Mouse (Mus musculus) liver, embryonic 16.5 days (tissue): Measurements from ENCODE around the gene Tmem45a2. TPM values are rescaled to one million over a fixed set of nuclear protein-coding genes. Genes with fewer than 3 reads are reported as not detected.

ENCODE experiments used
- ATAC-seq: fragments of 200-750 bp; cut with Nextera tagmentation; 2 replicates; pipeline ENCODE4 v1.8.0; 2017; ENCODE audit warnings: low read depth, mild to moderate bottlenecking, moderate number of reproducible peaks, moderate library complexity
- H3K27ac ChIP-seq: fragments of 300-500 bp; sonication (generic); 2 replicates; pipeline ENCODE4 v1.5.1; 2014; ENCODE audit warnings: mild to moderate bottlenecking, low read length
- H3K27me3 ChIP-seq: fragments of 300-500 bp; sonication (generic); 2 replicates; pipeline ENCODE4 v1.6.1; 2014; ENCODE audit warnings: low read depth, low read length, mixed read lengths; ENCODE audit not compliant: control insufficient read depth, insufficient read depth
- H3K36me3 ChIP-seq: fragments of 300-500 bp; sonication (generic); 2 replicates; pipeline ENCODE4 v1.6.1; 2014; ENCODE audit warnings: mild to moderate bottlenecking; ENCODE audit not compliant: control insufficient read depth, insufficient read depth
- H3K4me1 ChIP-seq: fragments of 300-500 bp; sonication (generic); 2 replicates; pipeline ENCODE4 v1.6.1; 2014; ENCODE audit warnings: low read depth, low read length, mixed read lengths; ENCODE audit not compliant: control insufficient read depth
- H3K4me2 ChIP-seq: fragments of 300-500 bp; sonication (generic); 2 replicates; pipeline ENCODE4 v1.6.1; 2014; ENCODE audit warnings: low read depth, low read length, mixed read lengths
- H3K4me3 ChIP-seq: fragments of 300-500 bp; sonication (generic); 2 replicates; pipeline ENCODE4 v1.5.1; 2014; ENCODE audit warnings: low read depth, mild to moderate bottlenecking, low read length
- H3K9ac ChIP-seq: fragments of 300-500 bp; sonication (generic); 2 replicates; pipeline ENCODE4 v1.6.1; 2014; ENCODE audit warnings: low read depth, low read length
- H3K9me3 ChIP-seq: fragments of 300-500 bp; sonication (generic); replicated peaks from 2 replicates; pipeline ENCODE4 v1.6.1; 2016; ENCODE audit warnings: low read length; ENCODE audit not compliant: control insufficient read depth
- WGBS: fragments of 180-500 bp; shearing (Covaris S2); extraction: QIAGEN DNeasy Blood & Tissue Kit; methylation state at CpG from one replicate; pipeline ENCODE4 v1.1.7; 2014; ENCODE audit not compliant: insufficient replicate concordance; 5-methylcytosine and 5-hydroxymethylcytosine counted together
- polyA plus RNA-seq: library from polyadenylated mRNA; unstranded; fragments of >200 nt; fragmentation: Nextera tagmentation; extraction: Ambion mirVana; gene quantifications from 2 replicates; pipeline ENCODE4 v1.2.1, GENCODE M21; 2015

The Tmem45a2 gene
- polyA plus RNA-seq, result 0.13 and 0.27 TPM in 2 replicates

GRCm38 (mm10) chr16:57071132-57071639, at the start of gene Tmem45a2:
Tmem45a2 (minus strand) TSS chr16:57071372.
- no peak for ATAC-seq
- H3K36me3 ChIP-seq, result no peaks in the 10 kb centered on the region
- no peak within 1 kb of the TSS for H3K4me3 ChIP-seq
- H3K4me2 ChIP-seq, result no peak within 1 kb of the TSS
- no peaks in the 10 kb centered on the region for H3K27me3 ChIP-seq
- no peaks in the 10 kb centered on the region for H3K9me3 ChIP-seq
- 71% methylated on average over 5 of the region's 5 CpGs for WGBS
- no peaks in the 10 kb centered on the region for H3K4me1 ChIP-seq
- no peak within 1 kb of the TSS for H3K27ac ChIP-seq
- H3K9ac ChIP-seq, result no peak within 1 kb of the TSS

DNA sequence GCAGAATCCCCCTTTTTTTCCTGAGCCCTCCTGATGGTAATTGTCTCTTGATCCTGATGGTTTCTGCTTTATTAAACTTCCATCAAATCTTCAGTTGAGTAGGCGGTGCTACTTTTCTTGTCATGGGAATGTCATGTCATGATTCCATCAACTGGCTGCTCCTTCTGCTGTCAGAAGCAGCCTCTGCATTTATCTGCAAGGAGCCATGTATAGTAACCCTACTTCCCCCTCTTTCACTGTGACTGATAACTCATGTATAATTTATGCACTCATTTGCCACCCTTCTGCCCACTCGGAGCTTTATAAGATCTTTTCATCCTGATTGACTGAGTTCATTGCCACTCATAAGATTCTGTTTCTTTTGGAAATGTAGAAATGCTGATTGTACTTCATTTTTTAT, 46.4 kb upstream of the Tmem45a2 start:
- Histone ChIP-seq H3K9me3 (no peaks in the 10 kb centered on the region), H3K4me2 (no peak overlapping the region), H3K27ac (no peak overlapping the region), H3K4me1 (peaks cover 6% of the 10 kb centered on the region), H3K4me3 (no peak overlapping the region), H3K27me3 (no peaks in the 10 kb centered on the region; the same call in 1 of the 2 replicates), H3K9ac (no peak overlapping the region), H3K36me3 (no peaks in the 10 kb centered on the region)
- WGBS, result 44% methylated on average over 2 of the region's 2 CpGs
- ATAC-seq, result no peak

DNA sequence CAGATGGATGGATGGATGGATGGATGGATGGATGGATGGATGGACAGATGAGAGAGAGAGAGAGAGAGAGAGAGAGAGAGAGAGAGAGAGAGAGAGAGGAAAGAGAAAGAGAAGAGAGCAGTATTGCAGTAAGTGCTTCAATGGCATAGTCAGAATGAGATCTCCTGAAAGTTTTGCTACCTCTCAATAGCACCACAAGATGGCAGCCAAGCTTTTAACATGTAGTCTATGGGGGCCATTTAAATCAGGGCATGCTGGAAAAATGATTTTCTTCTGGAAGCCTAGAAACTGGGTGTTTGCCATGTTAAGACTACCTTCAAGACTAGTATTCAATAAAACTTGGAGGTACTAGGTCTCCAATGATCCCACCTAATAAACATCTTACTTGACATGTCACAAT, 44.9 kb upstream of the Tmem45a2 start:
- H3K9me3 ChIP-seq, result no peaks in the 10 kb centered on the region
- H3K27ac ChIP-seq, result no peak overlapping the region
- ATAC-seq, result no peak
- no peaks in the 10 kb centered on the region; the same call in 1 of the 2 replicates for H3K27me3 ChIP-seq
- H3K4me1 ChIP-seq, result peaks cover 3% of the 10 kb centered on the region
- H3K36me3 ChIP-seq, result no peaks in the 10 kb centered on the region
- H3K4me3 ChIP-seq, result no peak overlapping the region
- H3K9ac ChIP-seq, result no peak overlapping the region
- H3K4me2 ChIP-seq, result no peak overlapping the region

DNA sequence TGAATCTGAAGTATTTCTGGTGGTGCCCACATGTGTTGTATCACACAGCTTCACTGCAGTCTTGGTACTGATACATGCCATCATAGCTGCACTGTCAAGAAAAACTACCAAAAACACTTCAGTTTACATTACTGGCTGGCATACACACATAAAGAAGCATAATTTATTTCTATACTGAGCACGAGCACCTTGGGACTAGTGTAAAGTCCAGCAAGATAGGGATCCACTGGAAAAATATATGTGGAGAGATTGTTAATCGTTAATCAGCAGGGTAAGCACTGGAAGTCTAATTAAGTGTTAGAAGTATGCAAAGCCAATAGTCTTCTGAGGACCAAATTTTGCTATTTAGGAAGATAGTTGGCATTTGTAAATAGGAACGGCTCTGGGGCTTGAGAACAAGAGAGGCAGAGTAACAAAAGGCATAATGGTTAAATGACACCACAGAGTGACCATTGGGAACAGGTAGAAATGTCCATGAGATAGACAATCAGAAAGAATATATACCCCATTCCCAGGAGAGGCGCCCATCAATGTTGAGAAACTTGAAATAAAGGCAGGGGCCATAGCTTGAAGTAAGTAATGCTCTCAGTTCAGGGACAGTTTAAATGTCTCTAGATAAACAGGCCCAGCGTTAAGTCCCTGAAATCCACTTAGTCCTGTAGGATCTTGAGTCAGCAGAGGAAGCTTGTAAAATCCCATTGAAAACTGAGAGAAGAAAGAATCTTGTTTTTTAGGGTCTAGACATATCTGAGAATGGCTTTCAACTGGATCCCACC, 35.2 kb upstream of the Tmem45a2 start:
- Histone ChIP-seq H3K27ac (no peak overlapping the region), H3K4me2 (no peak overlapping the region), H3K4me3 (no peak overlapping the region), H3K36me3 (no peaks in the 10 kb centered on the region), H3K4me1 (no peaks in the 10 kb centered on the region), H3K27me3 (no peaks in the 10 kb centered on the region), H3K9me3 (no peaks in the 10 kb centered on the region), H3K9ac (no peak overlapping the region)
- ATAC-seq, result no peak
- WGBS, result 51% methylated on average over 5 of the region's 5 CpGs

DNA sequence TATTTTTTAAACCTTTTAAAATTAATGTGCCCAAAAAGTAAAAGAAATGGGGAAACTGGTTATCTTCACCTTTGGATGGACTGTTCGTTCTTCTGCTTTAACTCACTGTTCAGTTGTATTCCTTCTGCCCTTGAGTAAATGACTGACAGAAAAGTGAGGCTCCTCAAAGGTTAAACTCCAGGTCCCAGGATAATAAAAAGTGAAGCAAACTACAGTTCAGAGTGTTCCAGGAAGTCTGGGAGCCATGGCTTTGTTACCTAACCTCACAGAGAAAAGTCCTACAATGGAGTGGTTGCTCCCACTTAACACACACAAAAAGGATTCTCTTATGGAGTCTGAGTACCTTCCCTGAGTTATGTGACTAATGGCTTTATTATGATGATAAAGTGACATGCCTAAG, 30.0 kb upstream of the Tmem45a2 start:
- Histone ChIP-seq H3K36me3 (no peaks in the 10 kb centered on the region), H3K27ac (no peak overlapping the region), H3K4me2 (no peak overlapping the region), H3K4me3 (no peak overlapping the region), H3K9me3 (no peaks in the 10 kb centered on the region), H3K27me3 (no peaks in the 10 kb centered on the region), H3K9ac (no peak overlapping the region), H3K4me1 (no peaks in the 10 kb centered on the region)
- 50% methylated on average over 1 of the region's 1 CpGs for WGBS
- ATAC-seq, result no peak

- no peak for ATAC-seq
- no peaks in the 10 kb centered on the region for H3K36me3 ChIP-seq
- H3K4me3 ChIP-seq, result no peak overlapping the region
- H3K27me3 ChIP-seq, result no peaks in the 10 kb centered on the region
- no peak overlapping the region for H3K9ac ChIP-seq
- no peaks in the 10 kb centered on the region for H3K9me3 ChIP-seq
- H3K4me2 ChIP-seq, result no peak overlapping the region
- 71% methylated on average over 5 of the region's 5 CpGs for WGBS
- no peak overlapping the region for H3K27ac ChIP-seq
- H3K4me1 ChIP-seq, result no peaks in the 10 kb centered on the region
Measured at GRCm38 (mm10) chr16:57099572-57100237, 28.5 kb upstream of the Tmem45a2 start.

DNA sequence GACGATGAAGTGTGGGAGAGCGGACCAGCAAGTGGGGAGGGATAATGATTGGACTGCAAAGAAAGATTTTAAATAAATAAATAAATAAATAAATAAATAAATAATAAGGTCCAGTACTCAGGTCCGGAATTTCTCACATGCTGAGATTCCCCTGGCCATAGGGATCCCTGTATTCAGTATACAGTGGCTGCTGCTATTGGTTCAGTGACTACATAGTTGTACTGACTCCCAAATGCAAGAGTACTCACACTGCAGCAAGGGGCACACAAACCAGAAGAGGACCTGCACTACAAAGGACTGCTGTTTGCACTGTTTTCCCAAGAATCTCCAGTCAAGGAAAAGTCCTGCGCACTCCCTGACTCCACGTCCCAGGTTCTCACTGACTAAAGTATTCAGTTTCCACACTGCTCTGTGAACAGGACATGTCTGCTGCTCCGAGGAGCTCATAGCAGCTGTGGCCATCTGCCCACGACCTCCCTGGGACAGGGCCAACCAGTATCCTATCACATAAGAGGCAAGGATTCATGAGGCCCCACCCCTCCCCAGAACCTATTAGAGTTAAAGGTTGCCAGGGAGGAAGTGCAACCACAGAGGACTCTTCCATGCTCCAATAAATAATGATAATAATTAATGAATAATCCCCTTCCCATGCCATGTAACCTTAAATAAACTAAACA, 27.4 kb upstream of the Tmem45a2 start:
- H3K27me3 ChIP-seq, result no peaks in the 10 kb centered on the region
- WGBS, result 53% methylated on average over 7 of the region's 7 CpGs
- no peaks in the 10 kb centered on the region for H3K36me3 ChIP-seq
- no peak overlapping the region for H3K27ac ChIP-seq
- H3K4me3 ChIP-seq, result no peak overlapping the region
- no peak overlapping the region for H3K4me2 ChIP-seq
- H3K9ac ChIP-seq, result no peak overlapping the region
- no peaks in the 10 kb centered on the region for H3K4me1 ChIP-seq
- no peaks in the 10 kb centered on the region for H3K9me3 ChIP-seq
- no peak for ATAC-seq

DNA sequence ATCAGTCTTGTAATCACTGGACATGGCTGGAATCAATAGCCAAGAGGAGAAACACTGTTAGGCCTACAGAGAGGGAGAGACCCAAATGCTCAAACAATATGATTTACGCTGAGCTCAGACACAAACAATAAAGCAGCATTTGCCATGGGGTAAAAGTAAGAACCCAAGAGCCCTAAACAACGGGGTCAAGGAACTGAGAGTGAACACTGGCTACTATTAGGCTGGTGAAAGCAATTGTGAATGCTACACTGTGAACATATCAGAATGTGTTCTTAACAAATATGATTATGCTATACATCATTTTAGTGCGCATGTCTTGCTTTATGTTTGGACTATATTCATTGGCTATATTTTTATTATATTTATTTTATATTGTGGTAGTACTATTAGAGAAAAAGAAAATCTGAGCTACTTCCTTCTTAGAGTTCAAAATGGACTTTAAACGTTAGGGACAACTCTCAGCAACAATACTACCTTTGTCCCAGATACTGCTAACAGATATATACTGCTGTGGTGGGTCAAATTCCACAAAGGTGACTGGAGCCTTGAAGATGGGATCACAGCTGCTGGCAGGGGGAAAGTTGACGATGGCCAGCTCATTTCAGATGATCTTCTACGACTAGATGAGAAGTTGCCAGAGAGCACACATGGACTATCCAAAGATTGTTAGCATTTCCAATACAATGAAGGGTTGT, 21.9 kb upstream of the Tmem45a2 start:
- no peak for ATAC-seq
- no peak overlapping the region for H3K9ac ChIP-seq
- 47% methylated on average over 6 of the region's 6 CpGs for WGBS
- no peaks in the 10 kb centered on the region for H3K36me3 ChIP-seq
- H3K4me3 ChIP-seq, result no peak overlapping the region
- H3K9me3 ChIP-seq, result no peaks in the 10 kb centered on the region
- H3K27me3 ChIP-seq, result no peaks in the 10 kb centered on the region
- H3K4me2 ChIP-seq, result no peak overlapping the region
- no peak overlapping the region for H3K27ac ChIP-seq
- no peaks in the 10 kb centered on the region for H3K4me1 ChIP-seq
